Mouse (Mus musculus): ENCODE results near the gene Raver2. TPM values are rescaled to one million over a fixed set of nuclear protein-coding genes. Genes with fewer than 3 reads are reported as not detected.
A peak's percentile ranks its signal among the peaks of the same experiment; 100 is the strongest.

The Raver2 gene
- polyA plus RNA-seq, 1 experiment from 2014 or later = 12.2 TPM

DNA sequence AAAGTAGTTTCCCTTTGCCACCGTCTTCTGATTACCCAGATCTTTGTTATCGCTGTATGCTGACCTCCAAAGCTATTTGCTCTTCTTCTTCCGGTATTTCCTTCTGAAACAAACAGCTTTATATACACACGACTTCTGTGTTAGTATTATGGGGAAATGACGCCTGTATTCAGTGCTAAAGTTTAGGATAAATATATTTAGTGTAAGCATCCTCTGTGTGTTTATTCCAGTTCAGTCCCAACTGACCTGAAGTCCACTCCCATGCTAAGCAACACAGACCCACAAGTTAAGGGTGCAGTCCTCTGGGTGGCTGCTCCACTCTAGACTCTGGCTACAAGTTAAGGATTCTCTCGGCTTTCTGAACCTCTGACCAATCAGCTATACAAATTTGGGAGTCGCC is 52.2 kb downstream of the Raver2 start:
- Histone ChIP-seq H3K36me3 (peaks cover 19% of the 10 kb centered on the region; the same call in 1 of the 2 replicates), H3K4me2 (replicated peaks) (no peak overlapping the region), H3K4me1 (no peaks in the 10 kb centered on the region), H3K9me3 (no peaks in the 10 kb centered on the region), H3K27me3 (no peaks in the 10 kb centered on the region), H3K4me3 (no peak overlapping the region), H3K9ac (replicated peaks) (no peak overlapping the region), H3K27ac (replicated peaks) (no peak overlapping the region)
- no peak for ATAC-seq (ENCODE audit: low FRiP score, low read depth)
- WGBS = 90% methylated on average over 7 of the region's 7 CpGs

DNA sequence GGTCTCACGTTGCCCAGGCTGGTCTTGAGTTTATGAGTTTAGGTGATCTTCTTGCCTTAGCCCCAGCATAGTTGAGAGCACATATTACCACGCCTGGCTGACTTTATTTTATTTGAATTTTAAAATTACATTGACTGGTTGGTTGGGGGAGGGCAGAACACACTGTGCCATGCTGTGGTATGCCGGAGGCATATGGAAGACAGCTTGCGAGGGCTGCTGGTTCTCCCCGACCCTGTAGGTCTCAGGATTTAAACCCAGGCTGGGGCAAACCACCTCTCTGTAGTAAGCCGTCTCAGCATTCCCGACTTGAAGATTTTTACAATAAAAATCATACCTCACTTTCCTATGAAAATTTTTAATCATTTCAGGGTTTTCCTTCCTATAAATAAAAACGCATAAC is 66.2 kb downstream of the Raver2 start:
- ATAC-seq (ENCODE audit: low FRiP score, low read depth) = no peak
- Histone ChIP-seq H3K9ac (replicated peaks) (no peak overlapping the region), H3K4me1 (no peaks in the 10 kb centered on the region), H3K4me2 (replicated peaks) (no peak overlapping the region), H3K4me3 (no peak overlapping the region), H3K27me3 (no peaks in the 10 kb centered on the region), H3K36me3 (no peaks in the 10 kb centered on the region), H3K9me3 (no peaks in the 10 kb centered on the region), H3K27ac (replicated peaks) (no peak overlapping the region)
- 84% methylated on average over 8 of the region's 8 CpGs for WGBS

DNA sequence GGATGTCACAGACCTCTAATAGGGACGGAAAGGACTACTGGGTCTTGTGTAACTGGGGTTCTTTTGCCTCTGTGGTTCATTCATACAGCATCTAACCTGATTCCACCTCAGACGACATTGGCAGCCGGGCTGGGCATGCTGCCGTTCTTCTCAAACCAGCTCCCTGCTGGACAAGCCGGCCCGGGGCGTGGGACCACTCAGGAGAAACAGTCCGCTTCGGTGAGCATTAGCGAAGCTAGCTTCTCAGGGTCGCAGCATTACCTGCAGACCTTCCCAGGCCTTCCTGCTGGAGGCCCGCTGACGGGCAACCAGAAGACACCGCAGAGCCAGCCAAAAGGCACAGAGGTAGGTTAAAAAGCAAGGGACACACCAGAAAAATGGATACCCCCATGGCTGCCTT is 67.1 kb downstream of the Raver2 start:
- H3K4me2 ChIP-seq (replicated peaks) = no peak overlapping the region
- WGBS = 92% methylated on average over 14 of the region's 14 CpGs
- H3K27ac ChIP-seq (replicated peaks) = no peak overlapping the region

DNA sequence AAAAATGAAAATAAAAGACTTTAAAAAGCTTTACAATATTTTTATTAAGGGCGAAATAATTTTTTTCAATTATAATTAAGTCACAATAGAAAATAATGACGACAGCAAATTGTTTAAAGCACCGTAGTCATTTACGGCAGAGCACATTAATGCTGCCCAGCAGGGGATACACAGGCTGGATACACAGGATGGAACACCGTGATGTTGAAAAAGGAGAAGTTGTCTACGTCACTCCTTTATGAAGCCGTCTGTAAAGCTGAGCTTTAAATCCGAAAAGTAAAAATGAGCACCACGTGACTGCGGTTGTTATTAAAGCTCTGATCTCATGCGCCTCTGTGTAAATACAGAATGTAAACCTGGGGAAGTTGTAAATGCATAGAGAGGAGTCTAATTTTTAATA is 69.2 kb downstream of the Raver2 start:
- H3K27ac ChIP-seq (replicated peaks) = no peak overlapping the region
- ATAC-seq (ENCODE audit: low FRiP score, low read depth) = no peak
- no peaks in the 10 kb centered on the region for H3K36me3 ChIP-seq
- H3K4me1 ChIP-seq = no peaks in the 10 kb centered on the region
- H3K4me3 ChIP-seq = no peak overlapping the region
- H3K4me2 ChIP-seq (replicated peaks) = no peak overlapping the region
- no peaks in the 10 kb centered on the region for H3K9me3 ChIP-seq
- no peak overlapping the region for H3K9ac ChIP-seq (replicated peaks)
- WGBS = 86% methylated on average over 11 of the region's 11 CpGs
- no peaks in the 10 kb centered on the region for H3K27me3 ChIP-seq

More for the DNA sequence above, 67.1 kb downstream of the Raver2 start:
- H3K9me3 ChIP-seq = no peaks in the 10 kb centered on the region
- H3K27me3 ChIP-seq = no peaks in the 10 kb centered on the region
- no peaks in the 10 kb centered on the region for H3K4me1 ChIP-seq
- H3K36me3 ChIP-seq = no peaks in the 10 kb centered on the region
- H3K9ac ChIP-seq (replicated peaks) = no peak overlapping the region
- H3K4me3 ChIP-seq = no peak overlapping the region
- ATAC-seq (ENCODE audit: low FRiP score, low read depth) = no peak

DNA sequence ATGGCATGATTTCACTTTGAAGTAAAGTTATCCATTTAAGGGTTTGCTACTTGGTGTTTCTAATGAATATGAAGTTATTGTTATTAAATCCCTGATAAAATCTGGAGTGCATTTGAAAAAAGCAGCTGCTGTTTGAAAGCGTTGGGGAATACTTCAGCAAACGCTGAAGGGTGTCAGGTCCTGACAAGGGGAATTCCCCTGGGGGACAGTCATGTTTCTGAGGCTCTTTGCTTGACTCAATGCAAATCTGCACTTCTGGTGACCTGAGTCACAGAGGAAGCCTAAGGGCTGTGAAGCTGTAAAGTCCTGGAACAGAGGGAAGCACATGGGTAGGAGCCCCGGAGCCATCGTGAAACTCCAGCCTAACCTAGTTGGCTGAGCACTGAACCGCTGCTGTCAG is 73.0 kb downstream of the Raver2 start:
- Histone ChIP-seq H3K36me3 (no peaks in the 10 kb centered on the region), H3K9me3 (no peaks in the 10 kb centered on the region), H3K4me1 (peaks cover 4% of the 10 kb centered on the region; the same call in 1 of the 2 replicates), H3K4me3 (no peak overlapping the region), H3K27me3 (no peaks in the 10 kb centered on the region), H3K9ac (replicated peaks) (no peak overlapping the region), H3K4me2 (replicated peaks) (no peak overlapping the region), H3K27ac (replicated peaks) (no peak overlapping the region)
- 88% methylated on average over 5 of the region's 5 CpGs for WGBS
- ATAC-seq (ENCODE audit: low FRiP score, low read depth) = no peak

DNA sequence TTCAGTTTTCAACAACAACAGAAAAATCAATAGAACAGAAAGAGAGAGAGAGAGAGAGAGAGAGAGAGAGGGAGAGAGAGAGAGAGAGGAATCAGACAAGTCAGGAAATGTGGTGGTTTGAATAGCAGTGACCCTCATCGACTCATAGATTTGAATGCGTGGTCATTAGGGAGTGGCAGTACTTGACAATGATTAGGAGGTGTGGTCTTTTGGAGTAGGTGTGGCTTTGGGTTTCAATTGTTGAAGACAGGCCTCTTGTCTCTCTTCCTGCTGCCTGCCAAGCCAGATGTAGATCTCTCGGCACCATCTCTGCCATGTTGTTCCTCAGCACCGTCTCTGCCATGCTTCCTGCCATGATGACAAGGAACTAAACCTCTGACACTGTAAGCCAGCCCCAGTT is 75.1 kb downstream of the Raver2 start:
- H3K4me3 ChIP-seq = no peak overlapping the region
- ATAC-seq (ENCODE audit: low FRiP score, low read depth) = no peak
- 74% methylated on average over 4 of the region's 4 CpGs for WGBS
- no peak overlapping the region for H3K27ac ChIP-seq (replicated peaks)
- peaks cover 4% of the 10 kb centered on the region; the same call in 1 of the 2 replicates for H3K4me1 ChIP-seq
- H3K36me3 ChIP-seq = peaks cover 2% of the 10 kb centered on the region; the same call in 1 of the 2 replicates
- no peaks in the 10 kb centered on the region for H3K9me3 ChIP-seq
- no peak overlapping the region for H3K9ac ChIP-seq (replicated peaks)
- no peak overlapping the region for H3K4me2 ChIP-seq (replicated peaks)
- H3K27me3 ChIP-seq = no peaks in the 10 kb centered on the region

DNA sequence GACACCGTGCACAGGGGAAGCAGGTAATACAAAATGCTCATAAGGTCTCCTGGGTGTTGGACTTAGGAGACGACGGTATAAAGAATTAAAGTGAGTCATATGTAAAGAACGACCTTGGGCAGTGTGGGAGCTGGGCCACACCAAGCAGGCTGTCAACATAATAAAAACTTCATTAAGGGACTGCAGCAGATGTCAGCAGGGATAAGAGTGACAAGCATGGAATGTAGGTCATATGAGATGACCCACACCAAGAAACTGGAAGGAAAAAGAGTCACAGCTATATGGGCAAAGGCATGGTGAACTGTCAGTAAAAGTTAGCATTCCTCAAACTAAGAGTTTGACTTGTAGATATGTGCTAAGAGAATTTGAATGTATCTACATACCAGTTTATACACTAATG is 75.6 kb downstream of the Raver2 start:
- no peaks in the 10 kb centered on the region for H3K9me3 ChIP-seq
- H3K27me3 ChIP-seq = no peaks in the 10 kb centered on the region
- H3K4me2 ChIP-seq (replicated peaks) = no peak overlapping the region
- H3K4me1 ChIP-seq = peaks cover 4% of the 10 kb centered on the region; the same call in 1 of the 2 replicates
- peaks cover 2% of the 10 kb centered on the region; the same call in 1 of the 2 replicates for H3K36me3 ChIP-seq
- ATAC-seq (ENCODE audit: low FRiP score, low read depth) = no peak
- H3K27ac ChIP-seq (replicated peaks) = no peak overlapping the region
- H3K4me3 ChIP-seq = no peak overlapping the region
- whole genome bisulfite sequencing = 55% methylated on average over 4 of the region's 4 CpGs
- H3K9ac ChIP-seq (replicated peaks) = no peak overlapping the region

DNA sequence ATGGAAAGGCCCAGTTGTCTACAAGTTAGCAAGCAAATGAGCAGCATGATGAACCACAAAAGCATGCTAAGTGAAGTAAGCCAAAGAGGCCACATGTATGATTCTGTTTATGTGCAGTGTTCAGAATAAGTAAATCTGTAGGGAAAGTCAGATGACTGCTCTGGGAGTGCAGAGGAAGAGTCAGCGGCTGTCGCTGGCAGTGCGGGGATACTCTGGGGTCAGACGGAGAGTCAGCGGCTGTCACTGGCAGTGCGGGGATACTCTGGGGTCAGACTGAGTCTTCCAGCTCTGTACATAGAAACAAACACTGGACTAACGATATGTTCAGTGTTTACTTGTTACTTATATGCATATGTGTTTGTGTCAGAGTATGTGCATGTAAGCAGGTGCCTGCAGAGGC is 76.0 kb downstream of the Raver2 start:
- Histone ChIP-seq H3K4me1 (peaks cover 4% of the 10 kb centered on the region; the same call in 1 of the 2 replicates), H3K27me3 (no peaks in the 10 kb centered on the region), H3K9ac (replicated peaks) (no peak overlapping the region), H3K9me3 (no peaks in the 10 kb centered on the region), H3K4me3 (no peak overlapping the region), H3K4me2 (replicated peaks) (no peak overlapping the region), H3K36me3 (peaks cover 2% of the 10 kb centered on the region; the same call in 1 of the 2 replicates), H3K27ac (replicated peaks) (no peak overlapping the region)
- 68% methylated on average over 7 of the region's 7 CpGs for WGBS
- ATAC-seq (ENCODE audit: low FRiP score, low read depth) = no peak

DNA sequence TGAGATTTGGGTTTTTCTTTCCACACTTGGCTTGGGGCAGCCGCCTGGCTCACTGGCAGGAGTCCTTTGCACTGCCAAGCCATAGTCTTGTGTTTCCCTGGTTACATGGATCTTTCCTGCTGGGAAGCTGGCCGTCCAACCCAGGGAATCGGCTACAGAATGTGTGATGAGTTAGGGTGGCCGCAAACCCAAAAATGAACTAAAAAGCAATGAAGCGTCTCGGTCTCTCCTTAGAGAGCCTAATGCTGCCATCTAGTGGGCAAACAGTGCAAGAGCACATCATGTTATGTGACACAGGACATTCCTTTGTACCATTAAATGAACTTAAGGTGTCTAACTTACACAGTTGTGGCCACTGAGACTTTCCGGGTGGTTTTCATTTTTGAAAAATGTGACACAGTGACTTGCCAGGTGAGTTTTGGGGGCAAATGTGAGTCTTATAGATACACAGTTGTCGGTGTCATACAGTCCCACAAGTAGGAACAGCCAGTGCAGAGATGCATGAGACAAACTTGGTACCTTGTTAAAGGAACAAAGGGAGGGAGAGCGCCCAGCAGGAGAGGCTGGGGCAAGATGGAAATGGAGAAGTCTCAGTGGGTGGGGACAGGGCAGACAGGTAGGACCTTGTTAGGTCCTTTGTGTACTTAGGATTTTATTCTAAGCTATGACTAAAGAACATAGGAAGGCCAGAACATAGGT is 77.4 kb downstream of the Raver2 start:
- Histone ChIP-seq H3K9ac (replicated peaks) (no peak overlapping the region), H3K27me3 (no peaks in the 10 kb centered on the region), H3K4me2 (replicated peaks) (peak overlapping the region; percentile 28; the same call in 1 of the 2 replicates), H3K27ac (replicated peaks) (no peak overlapping the region), H3K4me3 (no peak overlapping the region), H3K4me1 (peaks cover 4% of the 10 kb centered on the region; the same call in 1 of the 2 replicates), H3K9me3 (no peaks in the 10 kb centered on the region), H3K36me3 (peaks cover 10% of the 10 kb centered on the region; the same call in 1 of the 2 replicates)
- ATAC-seq (ENCODE audit: low FRiP score, low read depth) = peak; percentile 52
- WGBS = 27% methylated on average over 9 of the region's 9 CpGs

DNA sequence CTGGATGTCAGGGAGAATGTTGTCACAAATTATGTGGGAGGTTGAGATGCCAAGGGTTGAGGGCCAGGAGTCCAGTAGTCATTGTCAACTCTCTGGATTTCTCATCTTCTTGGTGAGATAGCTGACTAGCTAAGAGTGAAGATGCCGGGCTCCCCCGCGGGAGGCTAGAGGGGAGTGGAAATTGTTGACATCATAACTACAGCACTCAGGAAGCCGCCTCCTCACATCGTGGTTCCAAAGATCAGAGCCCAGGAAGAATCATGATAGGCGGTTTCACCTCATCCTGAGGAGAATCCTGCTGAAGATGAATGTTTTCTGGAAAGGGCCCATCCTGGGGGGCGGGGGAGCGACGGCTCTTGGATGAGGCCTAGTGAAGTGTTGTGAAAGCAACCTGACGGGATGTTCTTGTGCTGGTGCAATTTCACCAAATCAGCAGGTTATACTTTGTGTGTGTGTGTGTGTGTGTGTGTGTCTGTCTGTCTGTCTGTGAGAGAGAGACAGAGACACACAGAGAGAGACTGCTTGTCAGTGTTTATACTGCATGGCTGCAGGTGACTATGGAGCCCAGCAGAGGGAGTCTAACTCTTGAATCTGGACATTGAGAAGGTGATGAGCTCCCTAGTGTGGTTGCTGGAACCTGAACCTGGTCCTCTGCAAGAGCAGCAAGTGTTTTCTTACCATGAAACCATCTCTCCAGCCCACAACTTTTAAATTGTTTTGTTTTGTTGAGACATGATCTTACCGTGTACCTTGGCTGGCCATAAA is 78.3 kb downstream of the Raver2 start:
- Histone ChIP-seq H3K4me2 (replicated peaks) (no peak overlapping the region), H3K36me3 (peaks cover 15% of the 10 kb centered on the region), H3K27me3 (no peaks in the 10 kb centered on the region), H3K4me3 (no peak overlapping the region), H3K9me3 (no peaks in the 10 kb centered on the region), H3K27ac (replicated peaks) (no peak overlapping the region), H3K9ac (replicated peaks) (no peak overlapping the region), H3K4me1 (peaks cover 4% of the 10 kb centered on the region; the same call in 1 of the 2 replicates)
- WGBS = 90% methylated on average over 11 of the region's 11 CpGs
- no peak for ATAC-seq (ENCODE audit: low FRiP score, low read depth)

DNA sequence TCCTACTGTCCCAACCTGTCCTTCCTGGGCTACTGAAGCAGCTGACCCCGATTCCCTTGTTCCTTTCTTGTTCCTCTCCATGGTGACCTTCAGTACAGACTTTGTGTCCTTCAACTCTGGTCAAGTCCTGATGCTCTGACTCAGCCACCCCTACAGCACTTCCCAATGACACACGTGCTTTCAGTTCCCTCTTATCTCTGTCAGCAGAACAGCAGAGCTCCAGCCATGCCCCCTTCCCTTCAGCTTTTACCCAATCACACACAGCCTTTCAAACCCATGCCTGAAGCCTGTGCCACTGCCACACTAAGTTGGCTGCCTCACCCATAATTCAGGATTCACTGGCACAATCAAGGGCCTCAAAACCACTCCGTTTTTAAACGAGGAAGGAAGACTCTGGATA is 86.8 kb downstream of the Raver2 start:
- no peak for ATAC-seq (ENCODE audit: low FRiP score, low read depth)
- H3K4me1 ChIP-seq = no peaks in the 10 kb centered on the region
- H3K4me3 ChIP-seq = no peak overlapping the region
- no peak overlapping the region for H3K27ac ChIP-seq (replicated peaks)
- H3K36me3 ChIP-seq = peaks cover 40% of the 10 kb centered on the region
- no peaks in the 10 kb centered on the region for H3K27me3 ChIP-seq
- 83% methylated on average over 4 of the region's 4 CpGs for WGBS
- no peaks in the 10 kb centered on the region for H3K9me3 ChIP-seq
- no peak overlapping the region for H3K9ac ChIP-seq (replicated peaks)
- no peak overlapping the region for H3K4me2 ChIP-seq (replicated peaks)

DNA sequence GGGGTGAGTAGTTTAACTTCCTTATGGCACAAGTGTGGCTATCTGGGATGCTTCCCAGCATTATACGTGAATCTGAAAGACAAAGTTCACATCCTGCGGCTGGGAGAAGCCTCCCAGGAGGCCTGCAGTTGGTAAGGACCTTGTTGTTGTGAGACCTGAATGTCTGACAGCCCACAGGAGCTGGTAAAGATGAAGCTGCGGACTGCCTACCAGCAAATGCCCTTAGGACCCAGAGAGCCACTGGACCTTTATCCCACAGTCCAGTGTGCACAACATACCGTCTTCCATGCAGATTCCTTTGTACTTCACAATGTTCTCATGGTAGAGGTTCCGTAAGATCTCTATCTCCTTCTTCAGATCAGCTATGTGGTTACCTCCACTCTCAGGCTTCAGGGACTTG is 88.7 kb downstream of the Raver2 start:
- no peaks in the 10 kb centered on the region for H3K9me3 ChIP-seq
- H3K4me1 ChIP-seq = no peaks in the 10 kb centered on the region
- 91% methylated on average over 5 of the region's 5 CpGs for WGBS
- ATAC-seq (ENCODE audit: low FRiP score, low read depth) = no peak
- no peak overlapping the region for H3K4me3 ChIP-seq
- H3K36me3 ChIP-seq = peaks cover 36% of the 10 kb centered on the region
- no peak overlapping the region for H3K27ac ChIP-seq (replicated peaks)
- no peak overlapping the region for H3K4me2 ChIP-seq (replicated peaks)
- H3K9ac ChIP-seq (replicated peaks) = no peak overlapping the region
- no peaks in the 10 kb centered on the region for H3K27me3 ChIP-seq

Measured in midbrain, embryonic 12.5 days (tissue).